In genomic region chr2:127449691-127450090, GRCm38 (mm10) we compare ENCODE assay signal across 14 mouse cellular contexts. TPM values are rescaled to one million over a fixed set of nuclear protein-coding genes. Genes with fewer than 3 reads are reported as not detected.
DNase-seq lines count a peak whose midpoint lies in the region; ATAC-seq and TF ChIP-seq lines count a peak whose summit lies in the region.
"Had no signal": no experiment of that assay in that cellular context is flagged by ENCODE, and none has a peak within 500 bp of the region (broad histone marks: within the 10 kb centered on the region; RNA-seq: fewer than 3 reads in every experiment).

No protein-coding gene starts in this region.

- peak; percentile 47 for ATAC-seq in heart, postnatal 0 days (ENCODE audit: insufficient read depth, low read depth)
- ATAC-seq in midbrain, embryonic 14.5 days (ENCODE audit: low FRiP score, low TSS enrichment): no peak

- intact Hi-C loops in heart, postnatal 36 days (cut with DNase I): no loop called here

- no peak for TF ChIP-seq CTCF in heart, postnatal 0 days (IDR thresholded peaks at IDR 0.05; ENCODE audit: low read depth)

- no peak for DNase-seq in heart, postnatal 0 days (ENCODE audit: low spot score)
- no peak for DNase-seq in heart, postnatal 36 days
- DNase-seq in adrenal gland, adult 2 months: peak; percentile 74
- peak; percentile 78 for DNase-seq in kidney, adult 18-20 months
- peak; percentile 83 to 86 for DNase-seq in kidney, postnatal 36 days
- DNase-seq in midbrain, embryonic 14.5 days: no peak
- DNase-seq in layer of hippocampus, postnatal 36 days: no peak
- DNase-seq: right cerebral cortex, adult 18-20 months had no signal

- H3K27ac ChIP-seq in heart, postnatal 0 days (ENCODE audit: low read depth): no peak overlapping the region
- no peak overlapping the region for H3K27ac ChIP-seq in midbrain, embryonic 14.5 days (replicated peaks; ENCODE audit: low read depth, low read length)
- H3K27ac ChIP-seq: hindbrain, embryonic 13.5 days; left cerebral cortex, adult 2 months; limb, embryonic 15.5 days; macrophage; neural tube, embryonic 13.5 days had no signal

- H3K4me3 ChIP-seq in heart, postnatal 0 days (ENCODE audit: low read depth, low read length): no peak overlapping the region
- H3K4me3 ChIP-seq in midbrain, embryonic 14.5 days (replicated peaks; ENCODE audit: low read depth, low read length): no peak overlapping the region
- H3K4me3 ChIP-seq: hindbrain, embryonic 13.5 days; left cerebral cortex, adult 2 months; limb, embryonic 15.5 days; neural tube, embryonic 13.5 days had no signal

- no peak overlapping the region for H3K4me2 ChIP-seq in heart, postnatal 0 days (ENCODE audit: low read depth, low read length)
- no peak overlapping the region for H3K4me2 ChIP-seq in midbrain, embryonic 14.5 days (ENCODE audit: low read length)
- H3K4me2 ChIP-seq: hindbrain, embryonic 13.5 days; limb, embryonic 15.5 days; neural tube, embryonic 13.5 days had no signal

- H3K4me1 ChIP-seq in heart, postnatal 0 days (ENCODE audit: control insufficient read depth, insufficient read depth): 0 out of 2 replicates have a peak, but pooled peaks cover 5% of the 10 kb centered on the region
- H3K4me1 ChIP-seq in midbrain, embryonic 14.5 days (ENCODE audit: control insufficient read depth, insufficient read depth, low read length): 0 out of 2 replicates have a peak, but pooled peaks cover 3% of the 10 kb centered on the region

- no peaks in the 10 kb centered on the region for H3K36me3 ChIP-seq in heart, postnatal 0 days (replicated peaks; ENCODE audit: control insufficient read depth, insufficient read depth, low read length)
- no peaks in the 10 kb centered on the region for H3K36me3 ChIP-seq in midbrain, embryonic 14.5 days (ENCODE audit: control insufficient read depth, insufficient read depth, low read length)
- H3K36me3 ChIP-seq: hindbrain, embryonic 13.5 days; limb, embryonic 15.5 days; neural tube, embryonic 13.5 days had no signal

- no peak for TF ChIP-seq EP300 in heart, postnatal 0 days (IDR thresholded peaks at IDR 0.05; ENCODE audit: low read depth)

- no peak overlapping the region; the same call in 1 of the 2 replicates for H3K9ac ChIP-seq in heart, postnatal 0 days (replicated peaks; ENCODE audit: low read depth, low read length)
- H3K9ac ChIP-seq in midbrain, embryonic 14.5 days (replicated peaks; ENCODE audit: low read length): no peak overlapping the region
- H3K9ac ChIP-seq: hindbrain, embryonic 13.5 days; limb, embryonic 15.5 days; neural tube, embryonic 13.5 days had no signal

- no peaks in the 10 kb centered on the region for H3K27me3 ChIP-seq in heart, postnatal 0 days (ENCODE audit: control insufficient read depth, insufficient read depth, low read length)
- no peaks in the 10 kb centered on the region for H3K27me3 ChIP-seq in midbrain, embryonic 14.5 days (ENCODE audit: control insufficient read depth, insufficient read depth, low read length)

- WGBS in heart, postnatal 0 days: 18% methylated on average over 7 of the region's 7 CpGs
- WGBS in midbrain, embryonic 14.5 days: 51% methylated on average over 7 of the region's 7 CpGs

- no peaks in the 10 kb centered on the region for H3K9me3 ChIP-seq in heart, postnatal 0 days (replicated peaks; ENCODE audit: control insufficient read depth, low read length)
- H3K9me3 ChIP-seq in midbrain, embryonic 14.5 days (ENCODE audit: control insufficient read depth, low read length): no peaks in the 10 kb centered on the region
- H3K9me3 ChIP-seq: hindbrain, embryonic 13.5 days; limb, embryonic 15.5 days; neural tube, embryonic 13.5 days had no signal

RNA-seq across cellular contexts. Expression of gene Fahd2a, which starts 5.3 kb away (rescaled TPM):
- total RNA-seq in heart, postnatal 0 days (2014; rRNA removed; ENCODE audit: low replicate concordance): 30.3 and 58.0 TPM in 2 replicates
- polyA plus RNA-seq in heart, postnatal 0 days (2015; fragmentation: Nextera tagmentation; extraction: Ambion mirVana): 37.9 and 43.3 TPM in 2 replicates
- total RNA-seq in heart, postnatal 36 days (2021): 10 to 100 TPM; 34.1 to 44.3 TPM
- 10 to 100 TPM; 33.3 to 43.0 TPM for total RNA-seq in adrenal gland, adult 2 months (2021)
- 26.9 and 28.6 TPM in 2 replicates for polyA plus RNA-seq in adrenal gland, adult 2 months (2012; rRNA removed)
- polyA plus RNA-seq in midbrain, embryonic 14.5 days (2014; fragmentation: Nextera tagmentation; extraction: Ambion mirVana): 37.0 and 42.8 TPM in 2 replicates
- total RNA-seq in layer of hippocampus, postnatal 36 days (2021): 10 to 100 TPM; 15.8 to 18.9 TPM

RNA-seq across cellular contexts. Expression of gene Gpat2, which starts 24.7 kb away (rescaled TPM):
- total RNA-seq in heart, postnatal 0 days (2014; rRNA removed; ENCODE audit: low replicate concordance): 0.04 and 0.08 TPM in 2 replicates
- polyA plus RNA-seq in heart, postnatal 0 days (2015; fragmentation: Nextera tagmentation; extraction: Ambion mirVana): 0.04 and 0.20 TPM in 2 replicates
- not detected for total RNA-seq in heart, postnatal 36 days (2021)
- under 1 TPM; 0.14 to 0.31 TPM for total RNA-seq in adrenal gland, adult 2 months (2021)
- polyA plus RNA-seq in adrenal gland, adult 2 months (2012; rRNA removed): 0.19 and 0.61 TPM in 2 replicates
- 0.08 TPM in 2 replicates for polyA plus RNA-seq in midbrain, embryonic 14.5 days (2014; fragmentation: Nextera tagmentation; extraction: Ambion mirVana)
- under 1 TPM in 1 of 2 experiments, not detected in 1; 0.20 TPM for total RNA-seq in layer of hippocampus, postnatal 36 days (2021)
- total RNA-seq: granulocyte monocyte progenitor cell, adult 5-6 weeks had no signal
- polyA plus RNA-seq: macrophage had no signal

Comparison
In these comparisons a context has a peak if more than half of its experiments do, and no peak if none do; other contexts are left out.
1. DNase-seq: peak in adrenal gland, adult 2 months (single experiment), kidney, adult 18-20 months (single experiment) and kidney, postnatal 36 days (2 of 2); none in heart, postnatal 0 days (single experiment), heart, postnatal 36 days (0 of 2), midbrain, embryonic 14.5 days (single experiment) and layer of hippocampus, postnatal 36 days (0 of 2).